Mouse (Mus musculus) thymus, postnatal 0 days (tissue): ENCODE measurements around the gene Tnfrsf11a. TPM values are rescaled to one million over a fixed set of nuclear protein-coding genes. Genes with fewer than 3 reads are reported as not detected.

Experiments used
- DNase-seq: peaks from one replicate; pipeline ENCODE4 v3.0.0-alpha.2; 2015; ENCODE audit warnings: low spot score
- polyA plus RNA-seq: library from polyadenylated mRNA; unstranded; fragments of >200 nt; fragmentation: Nextera tagmentation; extraction: Ambion mirVana; gene quantifications from 2 replicates; pipeline ENCODE4 v1.2.1, GENCODE M21; 2015

Gene Tnfrsf11a
- polyA plus RNA-seq, 1 experiment from 2014 or later, result 3.7 TPM

- DNase-seq, result peak; percentile 88
Measured at GRCm38 (mm10) chr1:105891032-105891725, 110.7 kb downstream of the Tnfrsf11a start.

- DNase-seq, result no peak
Measured at GRCm38 (mm10) chr1:105895019-105895418, 114.5 kb downstream of the Tnfrsf11a start.

Other genes with a start within 250 kb of the Tnfrsf11a start
- 6.8 and 8.2 TPM in 2 replicates for gene Pign, start 117.0 kb upstream of the Tnfrsf11a start, polyA plus RNA-seq
- 26.7 and 35.0 TPM in 2 replicates for gene Relch, start 116.9 kb upstream of the Tnfrsf11a start, polyA plus RNA-seq
- gene Zcchc2, start 209.7 kb downstream of the Tnfrsf11a start, polyA plus RNA-seq, result 3.7 and 5.3 TPM in 2 replicates